Mouse (Mus musculus) midbrain, embryonic 13.5 days (tissue): ENCODE data around the gene Pacs2. TPM values are rescaled to one million over a fixed set of nuclear protein-coding genes. Genes with fewer than 3 reads are reported as not detected.

Experiments
- ATAC-seq: fragments of 200-750 bp; cut with Nextera tagmentation; 2 replicates; pipeline ENCODE4 v1.8.0; 2017; ENCODE audit warnings: mild to moderate bottlenecking, moderate TSS enrichment, moderate library complexity
- H3K27ac ChIP-seq: fragments of 300-500 bp; sonication (generic); 2 replicates; pipeline ENCODE4 v1.5.1; 2015; ENCODE audit warnings: inconsistent platforms, mild to moderate bottlenecking, moderate library complexity
- H3K27me3 ChIP-seq: fragments of 300-500 bp; sonication (generic); 2 replicates; pipeline ENCODE4 v1.6.1; 2015; ENCODE audit warnings: mild to moderate bottlenecking, inconsistent platforms
- H3K36me3 ChIP-seq: fragments of 300-500 bp; sonication (generic); 2 replicates; pipeline ENCODE4 v1.6.1; 2015; ENCODE audit warnings: mild to moderate bottlenecking, inconsistent platforms
- H3K4me1 ChIP-seq: fragments of 300-500 bp; sonication (generic); replicated peaks from 2 replicates; pipeline ENCODE4 v1.6.1; 2015; ENCODE audit warnings: inconsistent platforms
- H3K4me2 ChIP-seq: fragments of 300-500 bp; sonication (generic); replicated peaks from 2 replicates; pipeline ENCODE4 v1.6.1; 2015; ENCODE audit warnings: moderate library complexity, mild to moderate bottlenecking, inconsistent platforms
- H3K4me3 ChIP-seq: fragments of 300-500 bp; sonication (generic); replicated peaks from 2 replicates; pipeline ENCODE4 v1.5.1; 2015; ENCODE audit warnings: mild to moderate bottlenecking, inconsistent platforms
- H3K9ac ChIP-seq: fragments of 300-500 bp; sonication (generic); replicated peaks from 2 replicates; pipeline ENCODE4 v1.6.1; 2015; ENCODE audit warnings: mild to moderate bottlenecking, inconsistent platforms
- H3K9me3 ChIP-seq: fragments of 300-500 bp; sonication (generic); 2 replicates; pipeline ENCODE4 v1.6.1; 2016; ENCODE audit warnings: mild to moderate bottlenecking, inconsistent platforms
- WGBS: fragments of 180-500 bp; shearing (Covaris S2); methylation state at CpG from one replicate; pipeline ENCODE4 v1.1.7; 2015; 5-methylcytosine and 5-hydroxymethylcytosine counted together
- polyA plus RNA-seq: library from polyadenylated mRNA; unstranded; fragments of >200 nt; fragmentation: Nextera tagmentation; extraction: Ambion mirVana; gene quantifications from 2 replicates; pipeline ENCODE4 v1.2.1, GENCODE M21; 2015

Gene Pacs2
- polyA plus RNA-seq, 1 experiment from 2014 or later, result 26.5 TPM

GRCm38 (mm10) chr12:113014561-113015556 lies 551 bp downstream of the Pacs2 start:
- Histone ChIP-seq H3K4me2 (peak overlapping the region; percentile 77), H3K36me3 (no peaks in the 10 kb centered on the region), H3K27ac (peak overlapping the region; percentile 85), H3K9ac (peak overlapping the region; percentile 97), H3K4me3 (peak overlapping the region; percentile 95), H3K4me1 (peaks cover 43% of the 10 kb centered on the region), H3K9me3 (no peaks in the 10 kb centered on the region), H3K27me3 (no peaks in the 10 kb centered on the region)
- WGBS, result under 1% methylated on average over 63 of the region's 64 CpGs
- ATAC-seq, result peak; percentile 54

- H3K36me3 ChIP-seq, result peaks cover 7% of the 10 kb centered on the region
- H3K4me1 ChIP-seq, result peaks cover 43% of the 10 kb centered on the region
- peak overlapping the region; percentile 97 for H3K9ac ChIP-seq
- peak overlapping the region; percentile 77 for H3K4me2 ChIP-seq
- H3K27ac ChIP-seq, result no peak overlapping the region
- no peaks in the 10 kb centered on the region for H3K9me3 ChIP-seq
- no peak for ATAC-seq
- peak overlapping the region; percentile 95; the same call in 1 of the 2 replicates for H3K4me3 ChIP-seq
- H3K27me3 ChIP-seq, result no peaks in the 10 kb centered on the region
- WGBS, result 62% methylated on average over 4 of the region's 4 CpGs
Observed at GRCm38 (mm10) chr12:113015956-113016355, 1.6 kb downstream of the Pacs2 start.

GRCm38 (mm10) chr12:113016976-113017375 lies 2.7 kb downstream of the Pacs2 start:
- H3K9me3 ChIP-seq, result no peaks in the 10 kb centered on the region
- 80% methylated on average over 8 of the region's 8 CpGs for WGBS

GRCm38 (mm10) chr12:113017429-113017984 lies 3.2 kb downstream of the Pacs2 start:
- Histone ChIP-seq H3K27me3 (no peaks in the 10 kb centered on the region), H3K4me2 (no peak overlapping the region), H3K4me3 (no peak overlapping the region), H3K4me1 (peaks cover 43% of the 10 kb centered on the region), H3K9ac (peak overlapping the region; percentile 41; the same call in 1 of the 2 replicates), H3K9me3 (no peaks in the 10 kb centered on the region), H3K27ac (no peak overlapping the region), H3K36me3 (peaks cover 9% of the 10 kb centered on the region)
- no peak for ATAC-seq
- 70% methylated on average over 9 of the region's 9 CpGs for WGBS

More at GRCm38 (mm10) chr12:113016976-113017375, 2.7 kb downstream of the Pacs2 start:
- ATAC-seq, result no peak
- Histone ChIP-seq H3K27ac (no peak overlapping the region), H3K4me2 (peak overlapping the region; percentile 77), H3K4me1 (peaks cover 43% of the 10 kb centered on the region), H3K4me3 (no peak overlapping the region), H3K27me3 (no peaks in the 10 kb centered on the region), H3K9ac (peak overlapping the region; percentile 55), H3K36me3 (peaks cover 9% of the 10 kb centered on the region)

- H3K4me3 ChIP-seq, result no peak overlapping the region
- H3K27ac ChIP-seq, result no peak overlapping the region
- H3K9me3 ChIP-seq, result no peaks in the 10 kb centered on the region
- H3K9ac ChIP-seq, result no peak overlapping the region
- no peaks in the 10 kb centered on the region for H3K27me3 ChIP-seq
- H3K4me1 ChIP-seq, result peaks cover 40% of the 10 kb centered on the region
- 85% methylated on average over 4 of the region's 4 CpGs for WGBS
- H3K4me2 ChIP-seq, result no peak overlapping the region
- peaks cover 9% of the 10 kb centered on the region for H3K36me3 ChIP-seq
- ATAC-seq, result no peak
Observed at GRCm38 (mm10) chr12:113018763-113019162, 4.5 kb downstream of the Pacs2 start.

- Histone ChIP-seq H3K27me3 (no peaks in the 10 kb centered on the region), H3K9me3 (no peaks in the 10 kb centered on the region), H3K4me1 (peaks cover 24% of the 10 kb centered on the region), H3K27ac (no peak overlapping the region), H3K36me3 (peaks cover 13% of the 10 kb centered on the region), H3K4me3 (no peak overlapping the region), H3K4me2 (no peak overlapping the region), H3K9ac (no peak overlapping the region)
- no peak for ATAC-seq
Observed at GRCm38 (mm10) chr12:113021488-113021887, 7.2 kb downstream of the Pacs2 start.

GRCm38 (mm10) chr12:113023082-113023481 lies 8.8 kb downstream of the Pacs2 start:
- 84% methylated on average over 4 of the region's 4 CpGs for WGBS
- ATAC-seq, result no peak
- no peak overlapping the region for H3K4me3 ChIP-seq
- H3K9ac ChIP-seq, result no peak overlapping the region
- no peaks in the 10 kb centered on the region for H3K27me3 ChIP-seq
- peaks cover 17% of the 10 kb centered on the region for H3K36me3 ChIP-seq
- H3K9me3 ChIP-seq, result no peaks in the 10 kb centered on the region
- H3K27ac ChIP-seq, result no peak overlapping the region
- H3K4me1 ChIP-seq, result peaks cover 20% of the 10 kb centered on the region
- no peak overlapping the region for H3K4me2 ChIP-seq

- peaks cover 32% of the 10 kb centered on the region for H3K4me1 ChIP-seq
- no peak overlapping the region for H3K4me2 ChIP-seq
- ATAC-seq, result no peak
- H3K9me3 ChIP-seq, result no peaks in the 10 kb centered on the region
- H3K9ac ChIP-seq, result no peak overlapping the region
- no peak overlapping the region for H3K27ac ChIP-seq
- H3K36me3 ChIP-seq, result peaks cover 8% of the 10 kb centered on the region; the same call in 1 of the 2 replicates
- no peaks in the 10 kb centered on the region for H3K27me3 ChIP-seq
- 97% methylated on average over 1 of the region's 1 CpGs for WGBS
- H3K4me3 ChIP-seq, result no peak overlapping the region
Observed at GRCm38 (mm10) chr12:113026557-113026956, 12.2 kb downstream of the Pacs2 start.

- Histone ChIP-seq H3K36me3 (peaks cover 11% of the 10 kb centered on the region; the same call in 1 of the 2 replicates), H3K4me3 (no peak overlapping the region), H3K9ac (no peak overlapping the region), H3K27ac (no peak overlapping the region; the same call in 1 of the 2 replicates), H3K4me1 (peaks cover 41% of the 10 kb centered on the region), H3K9me3 (no peaks in the 10 kb centered on the region), H3K27me3 (no peaks in the 10 kb centered on the region), H3K4me2 (no peak overlapping the region)
- ATAC-seq, result no peak
- WGBS, result 90% methylated on average over 2 of the region's 2 CpGs
Observed at GRCm38 (mm10) chr12:113027495-113027894, 13.2 kb downstream of the Pacs2 start.

GRCm38 (mm10) chr12:113028067-113028466 lies 13.8 kb downstream of the Pacs2 start:
- H3K4me2 ChIP-seq, result no peak overlapping the region
- peak; percentile 49 for ATAC-seq
- no peaks in the 10 kb centered on the region for H3K9me3 ChIP-seq
- peak overlapping the region; percentile 64 for H3K27ac ChIP-seq
- peaks cover 44% of the 10 kb centered on the region for H3K4me1 ChIP-seq
- no peak overlapping the region for H3K4me3 ChIP-seq
- no peak overlapping the region for H3K9ac ChIP-seq
- H3K36me3 ChIP-seq, result peaks cover 11% of the 10 kb centered on the region; the same call in 1 of the 2 replicates
- 51% methylated on average over 5 of the region's 5 CpGs for WGBS
- H3K27me3 ChIP-seq, result no peaks in the 10 kb centered on the region

GRCm38 (mm10) chr12:113028898-113029297 lies 14.6 kb downstream of the Pacs2 start:
- no peak overlapping the region for H3K4me2 ChIP-seq
- H3K9ac ChIP-seq, result no peak overlapping the region
- peaks cover 46% of the 10 kb centered on the region for H3K4me1 ChIP-seq
- no peaks in the 10 kb centered on the region for H3K9me3 ChIP-seq
- 52% methylated on average over 9 of the region's 9 CpGs for WGBS
- no peak overlapping the region for H3K4me3 ChIP-seq
- H3K27me3 ChIP-seq, result no peaks in the 10 kb centered on the region
- H3K27ac ChIP-seq, result peak overlapping the region; percentile 64
- no peak for ATAC-seq
- H3K36me3 ChIP-seq, result peaks cover 11% of the 10 kb centered on the region; the same call in 1 of the 2 replicates

GRCm38 (mm10) chr12:113030046-113030445 lies 15.7 kb downstream of the Pacs2 start:
- H3K4me1 ChIP-seq, result peaks cover 52% of the 10 kb centered on the region
- no peak for ATAC-seq
- H3K36me3 ChIP-seq, result peaks cover 11% of the 10 kb centered on the region; the same call in 1 of the 2 replicates
- no peaks in the 10 kb centered on the region for H3K27me3 ChIP-seq
- no peak overlapping the region for H3K4me3 ChIP-seq
- H3K27ac ChIP-seq, result no peak overlapping the region; the same call in 1 of the 2 replicates
- WGBS, result 85% methylated on average over 4 of the region's 4 CpGs
- no peak overlapping the region for H3K9ac ChIP-seq
- H3K9me3 ChIP-seq, result no peaks in the 10 kb centered on the region
- no peak overlapping the region for H3K4me2 ChIP-seq
